Mouse (Mus musculus) neutrophil, adult 5-6 weeks (primary cell): ENCODE measurements around the gene Crls1. TPM values are rescaled to one million over a fixed set of nuclear protein-coding genes. Genes with fewer than 3 reads are reported as not detected.
A peak's percentile ranks its signal among the peaks of the same experiment; 100 is the strongest.

Source experiments
- ATAC-seq: fragments of 151-379, 151-347 bp; 2 replicates; pipeline ENCODE4 v1.8.0; 2017; ENCODE audit warnings: mild to moderate bottlenecking, moderate TSS enrichment; ENCODE audit not compliant: insufficient number of reproducible peaks, poor library complexity, low FRiP score, severe bottlenecking; ENCODE audit errors: extremely low read depth
- total RNA-seq: library from RNA; stranded (forward); fragments of 200-1000 nt; gene quantifications from 2 replicates; pipeline ENCODE4 v1.2.3, GENCODE M21; 2017

Crls1 gene
- total RNA-seq, result 5.4 and 6.4 TPM in 2 replicates

- peak; percentile 94 for ATAC-seq
Measured at GRCm38 (mm10) chr2:132846407-132847358, at the start of gene Crls1. TSS of gene Crls1 (plus strand) at chr2:132846666.

- no peak for ATAC-seq
Measured at GRCm38 (mm10) chr2:132802976-132803375, 43.5 kb upstream of the Crls1 start.

GRCm38 (mm10) chr2:132815608-132816314 lies 30.7 kb upstream of the Crls1 start, which contains the start of the genes Trmt6 and Mcm8:
TSS of gene Trmt6 (minus strand) at chr2:132816055.
TSS of gene Mcm8 (plus strand) at chr2:132816141.
- ATAC-seq, result peak; percentile 100

- no peak for ATAC-seq
Measured at GRCm38 (mm10) chr2:132841071-132841470, 5.4 kb upstream of the Crls1 start.

GRCm38 (mm10) chr2:132847581-132847980 lies 1.1 kb downstream of the Crls1 start:
- no peak for ATAC-seq

- ATAC-seq, result no peak
Measured at GRCm38 (mm10) chr2:132848361-132848760, 1.9 kb downstream of the Crls1 start.

GRCm38 (mm10) chr2:132849141-132849540 lies 2.7 kb downstream of the Crls1 start:
- no peak for ATAC-seq

- ATAC-seq, result no peak
Measured at GRCm38 (mm10) chr2:132853051-132853450, 6.6 kb downstream of the Crls1 start.

- ATAC-seq, result no peak
Measured at GRCm38 (mm10) chr2:132856333-132856732, 9.9 kb downstream of the Crls1 start.

GRCm38 (mm10) chr2:132860435-132860834 lies 14.0 kb downstream of the Crls1 start:
- no peak for ATAC-seq

GRCm38 (mm10) chr2:132861456-132861855 lies 15.0 kb downstream of the Crls1 start:
- ATAC-seq, result no peak

GRCm38 (mm10) chr2:132863325-132863724 lies 16.9 kb downstream of the Crls1 start:
- ATAC-seq, result no peak

GRCm38 (mm10) chr2:132867521-132867920 lies 21.1 kb downstream of the Crls1 start:
- no peak for ATAC-seq

GRCm38 (mm10) chr2:132869682-132870081 lies 23.2 kb downstream of the Crls1 start:
- ATAC-seq, result peak; percentile 4; the same call in 1 of the 2 replicates

- no peak for ATAC-seq
Measured at GRCm38 (mm10) chr2:132870286-132870685, 23.8 kb downstream of the Crls1 start.

- no peak for ATAC-seq
Measured at GRCm38 (mm10) chr2:132871663-132872062, 25.2 kb downstream of the Crls1 start.

GRCm38 (mm10) chr2:132873657-132874326 lies 27.3 kb downstream of the Crls1 start:
- ATAC-seq, result no peak

GRCm38 (mm10) chr2:132876991-132877390 lies 30.5 kb downstream of the Crls1 start:
- ATAC-seq, result no peak
